Mouse (Mus musculus) neutrophil, adult 59 days (primary cell): ENCODE results near the gene Rprd2. TPM values are rescaled to one million over a fixed set of nuclear protein-coding genes. Genes with fewer than 3 reads are reported as not detected.

Source experiments
- total RNA-seq, 2 experiments: library from RNA; stranded (reverse); gene quantifications; 1 replicate in 1 of 2; 2 replicates in 1 of 2; pipeline ENCODE4 v1.2.4; 2023

The Rprd2 gene
- 10 to 100 TPM; 44.0 to 56.5 TPM for total RNA-seq

DNA sequence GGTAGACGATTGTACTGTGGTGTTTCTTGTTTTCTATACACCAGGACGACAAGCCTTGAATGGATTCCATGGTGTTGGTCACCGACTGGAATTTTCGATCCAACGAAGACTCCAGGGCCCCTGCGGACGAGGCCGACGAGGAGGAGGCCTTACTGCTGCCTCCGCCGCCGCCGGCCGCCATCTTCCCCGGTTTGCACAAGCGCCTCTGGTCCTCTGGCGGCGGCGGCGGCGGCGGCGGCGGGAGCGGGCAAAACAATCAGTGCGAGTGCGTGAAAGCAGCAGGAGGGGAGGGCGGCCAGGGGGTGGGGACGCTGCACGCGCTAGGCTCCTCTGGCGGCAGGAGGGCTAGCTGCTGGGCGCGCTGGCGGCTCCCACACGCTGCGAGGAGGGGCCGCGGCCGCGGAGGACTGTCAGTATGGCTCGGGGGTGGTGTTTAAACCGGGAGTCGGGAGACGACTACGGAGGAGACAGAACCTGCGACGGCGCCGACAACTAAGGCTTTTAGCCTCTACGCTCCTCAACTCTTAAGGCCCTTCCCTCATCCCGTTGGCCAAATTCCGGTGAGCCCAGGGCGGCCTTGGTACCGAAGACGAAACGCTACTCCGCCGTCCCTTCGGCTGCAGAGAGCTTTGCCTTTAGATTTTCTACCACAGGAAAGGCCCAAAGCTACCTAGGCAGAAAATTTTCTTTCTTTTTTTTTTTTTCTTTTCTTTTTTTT, at the start of gene Rprd2:
Rprd2 (minus strand) TSS at position 293 of the 718 bp plus-strand sequence.

GRCm38 (mm10) chr3:95855502-95856089, 36.9 kb upstream of the Rprd2 start, which contains the start of gene Prpf3:
Prpf3 (minus strand) TSS chr3:95855885.

DNA sequence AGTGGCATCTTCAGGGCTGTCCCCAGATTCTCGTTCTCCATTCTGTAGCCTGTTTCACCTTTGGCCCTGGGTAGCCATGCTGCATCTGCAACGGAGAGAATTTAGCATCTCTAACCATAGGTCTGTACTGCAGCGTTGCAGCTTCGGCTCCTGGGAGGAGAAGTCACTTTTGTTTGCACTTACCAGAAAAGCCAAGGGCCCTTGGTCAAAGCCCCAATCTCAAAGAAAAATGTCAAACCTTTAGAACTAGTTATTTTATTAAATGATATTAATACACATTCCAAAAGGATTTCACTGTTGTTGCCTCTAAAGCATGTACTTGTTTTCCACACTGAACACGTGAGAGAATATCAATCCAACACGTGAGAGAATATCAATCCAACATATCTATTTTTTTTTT, 58.6 kb downstream of the Rprd2 start, which contains the start of gene Tars2:
Tars2 (minus strand) TSS at position 101 of the 400 bp plus-strand sequence.

DNA sequence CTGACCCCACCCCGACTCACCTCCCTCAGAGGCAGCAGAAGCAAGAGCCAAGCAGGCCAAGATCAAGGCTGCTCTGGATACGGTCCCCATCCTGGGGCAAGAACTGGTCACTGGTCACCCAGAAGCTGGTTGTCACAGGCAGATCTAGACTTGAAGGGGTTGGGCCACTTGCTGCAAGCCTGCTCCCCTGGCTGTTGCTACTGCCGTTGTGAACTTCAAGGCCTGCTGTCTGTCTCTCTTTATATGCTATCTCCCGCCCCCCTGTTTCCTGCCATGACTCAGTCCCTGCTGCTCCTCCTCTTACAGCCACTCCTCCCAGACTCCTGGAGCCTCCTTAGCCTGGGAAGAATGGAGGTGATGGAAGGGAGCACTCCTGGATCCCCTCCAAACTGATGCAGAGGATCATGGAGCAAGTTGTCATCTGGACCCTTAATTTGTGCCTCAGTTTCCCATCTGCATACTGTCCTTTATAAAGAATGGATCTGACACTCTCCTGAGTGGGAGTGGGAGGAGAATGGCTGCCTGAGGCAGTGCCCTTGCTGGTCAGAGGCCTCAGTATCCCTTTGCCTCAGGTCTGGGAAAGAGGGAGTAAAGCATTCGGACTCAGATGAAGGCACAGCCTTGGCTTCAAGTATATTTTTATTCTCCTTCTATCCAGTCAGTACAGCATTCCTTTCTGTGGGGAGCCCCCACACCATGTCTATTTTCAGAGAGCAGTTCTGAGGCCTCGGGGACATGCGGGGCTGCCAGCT, 79.1 kb downstream of the Rprd2 start, which contains the start of gene Ecm1:
Ecm1 (minus strand) TSS at position 217 of the 752 bp plus-strand sequence.

Other genes with a start within 250 kb of the Rprd2 start
- gene Golph3l, start 229.9 kb downstream of the Rprd2 start, total RNA-seq = 10 to 100 TPM; 21.8 to 26.4 TPM
- 10 to 100 TPM; 78.5 to 78.8 TPM for gene Ensa, start 193.9 kb downstream of the Rprd2 start, total RNA-seq
- gene Mcl1, start 160.1 kb downstream of the Rprd2 start, total RNA-seq = 100 to 1,000 TPM; 613 to 697 TPM
- 1 to 10 TPM; 3.8 to 4.1 TPM for gene Adamtsl4, start 130.9 kb downstream of the Rprd2 start, total RNA-seq
- 1 to 10 TPM; 5.5 to 9.6 TPM for gene Ecm1, start 79.3 kb downstream of the Rprd2 start, total RNA-seq
- 10 to 100 TPM; 19.9 to 21.2 TPM for gene Tars2, start 58.7 kb downstream of the Rprd2 start, total RNA-seq
- gene Prpf3, start 37.0 kb upstream of the Rprd2 start, total RNA-seq = 10 to 100 TPM; 25.2 to 27.4 TPM
- gene Mrps21, start 52.7 kb upstream of the Rprd2 start, total RNA-seq = 100 to 1,000 TPM; 115 to 129 TPM
- gene Ciart, start 63.4 kb upstream of the Rprd2 start, total RNA-seq = 10 to 100 TPM in 1 of 2 experiments, 1 to 10 TPM in 1; 8.7 to 12.9 TPM
- gene BC028528, start 73.1 kb upstream of the Rprd2 start, total RNA-seq = 10 to 100 TPM; 32.4 to 37.1 TPM
- gene Aph1a, start 75.1 kb upstream of the Rprd2 start, total RNA-seq = 10 to 100 TPM; 60.7 to 67.1 TPM
- not detected for gene Car14, start 85.8 kb upstream of the Rprd2 start, total RNA-seq
- gene Anp32e, start 110.4 kb upstream of the Rprd2 start, total RNA-seq = 10 to 100 TPM; 76.6 to 90.5 TPM
- gene Plekho1, start 177.1 kb upstream of the Rprd2 start, total RNA-seq = 10 to 100 TPM; 39.9 to 68.8 TPM
- gene Vps45, start 239.6 kb upstream of the Rprd2 start, total RNA-seq = 10 to 100 TPM; 16.1 to 22.9 TPM